Comparison of ENCODE assay signal across 8 mouse cellular contexts in the genomic region with DNA sequence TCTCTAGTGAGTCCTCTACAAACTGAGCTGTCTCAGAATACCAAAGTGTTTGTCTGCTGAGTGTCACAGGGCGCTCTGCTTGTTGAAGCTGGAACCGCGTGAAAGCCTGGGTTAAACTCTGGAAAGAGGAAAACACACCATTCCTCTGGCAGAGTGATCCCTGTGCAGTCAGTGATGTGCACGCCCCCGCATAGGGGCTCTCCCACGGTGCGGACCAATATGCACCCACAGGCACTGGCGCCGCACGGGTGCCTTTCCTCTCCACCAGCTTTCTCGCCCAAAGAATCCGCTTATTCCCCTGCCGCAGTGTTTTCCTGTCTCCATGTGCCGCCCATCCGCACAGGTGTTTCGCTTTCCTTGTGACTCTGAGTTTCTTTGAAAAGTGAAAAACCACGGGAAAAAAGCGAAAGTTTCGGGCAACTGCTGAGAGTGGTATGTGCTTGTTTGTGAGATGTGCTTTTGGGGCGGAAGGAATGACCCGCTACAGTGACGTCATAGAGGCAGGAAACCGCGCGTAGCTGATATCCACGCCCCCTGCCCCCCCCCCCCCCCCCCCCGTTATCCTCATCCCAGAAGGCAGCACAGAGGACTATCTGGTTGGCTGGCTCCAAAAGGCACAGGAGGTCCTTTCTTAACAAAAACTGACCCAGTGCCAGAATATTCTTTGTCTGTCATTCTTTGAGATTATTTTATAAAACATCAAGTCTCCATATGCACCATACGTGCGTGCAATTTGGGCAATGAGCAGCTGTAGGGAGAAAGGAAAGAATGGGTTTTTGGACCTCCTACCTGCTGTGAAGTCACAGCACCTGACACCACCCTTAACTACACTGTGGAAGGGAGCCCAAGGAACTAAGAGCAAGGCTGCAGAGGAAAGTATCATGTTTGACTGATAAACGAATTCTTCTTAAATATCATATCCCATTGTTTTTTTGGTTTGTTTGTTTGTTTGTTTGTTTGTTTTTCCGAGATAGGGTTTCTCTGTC. TPM values are rescaled to one million over a fixed set of nuclear protein-coding genes. Genes with fewer than 3 reads are reported as not detected.
DNase-seq lines count a peak whose midpoint lies in the region; ATAC-seq and TF ChIP-seq lines count a peak whose summit lies in the region.

No protein-coding gene starts in this region.

- H3K79me2 ChIP-seq in liver, adult 2 months (ENCODE audit: control insufficient read depth, insufficient read depth, low read length) = no peaks in the 10 kb centered on the region

- peak overlapping the region; percentile 71 for H3K4me3 ChIP-seq in erythroblast, embryonic 14.5 days (replicated peaks)
- H3K4me3 ChIP-seq in hindbrain, embryonic 10.5 days = peak overlapping the region; percentile 69
- peak overlapping the region; percentile 55 for H3K4me3 ChIP-seq in liver, adult 2 months (ENCODE audit: insufficient read depth, low read depth, low read length)
- H3K4me3 ChIP-seq in midbrain, postnatal 0 days (ENCODE audit: low read depth, low read length) = peak overlapping the region; percentile 45

- no peaks in the 10 kb centered on the region for H3K9me3 ChIP-seq in erythroblast, embryonic 14.5 days (ENCODE audit: control insufficient read depth, low read length)
- no peaks in the 10 kb centered on the region for H3K9me3 ChIP-seq in hindbrain, embryonic 10.5 days
- no peaks in the 10 kb centered on the region for H3K9me3 ChIP-seq in midbrain, postnatal 0 days (ENCODE audit: low read length)

- H3K27ac ChIP-seq in hindbrain, embryonic 10.5 days = peak overlapping the region; percentile 78
- H3K27ac ChIP-seq in liver, adult 2 months (replicated peaks; ENCODE audit: insufficient read depth, low read depth, low read length) = no peak overlapping the region
- no peak overlapping the region for H3K27ac ChIP-seq in midbrain, postnatal 0 days (ENCODE audit: low read depth, low read length)

- peaks cover 34% of the 10 kb centered on the region for H3K27me3 ChIP-seq in erythroblast, embryonic 14.5 days (ENCODE audit: control insufficient read depth)
- peaks cover 20% of the 10 kb centered on the region for H3K27me3 ChIP-seq in hindbrain, embryonic 10.5 days (ENCODE audit: insufficient read depth, poor library complexity, severe bottlenecking)
- H3K27me3 ChIP-seq in liver, adult 2 months (ENCODE audit: control insufficient read depth, insufficient read depth, low read length) = peaks cover 1% of the 10 kb centered on the region; the same call in 1 of the 2 replicates
- no peaks in the 10 kb centered on the region for H3K27me3 ChIP-seq in midbrain, postnatal 0 days (ENCODE audit: insufficient read depth, low read length)

- peaks cover 12% of the 10 kb centered on the region for H3K4me1 ChIP-seq in erythroblast, embryonic 14.5 days (ENCODE audit: control insufficient read depth)
- peaks cover 19% of the 10 kb centered on the region for H3K4me1 ChIP-seq in hindbrain, embryonic 10.5 days (replicated peaks)
- H3K4me1 ChIP-seq in liver, adult 2 months (ENCODE audit: control insufficient read depth, insufficient read depth, low read length) = no peaks in the 10 kb centered on the region
- H3K4me1 ChIP-seq in midbrain, postnatal 0 days (ENCODE audit: insufficient read depth, low read length) = no peaks in the 10 kb centered on the region

- H3K9ac ChIP-seq in liver, adult 2 months (ENCODE audit: low read depth, low read length) = peak overlapping the region; percentile 42
- H3K9ac ChIP-seq in midbrain, postnatal 0 days (replicated peaks; ENCODE audit: low read length, poor library complexity, severe bottlenecking) = peak overlapping the region; percentile 52; the same call in 1 of the 2 replicates

- intact Hi-C loops in heart, postnatal 25 days (cut with DNase I) = no loop called here

- H3K36me3 ChIP-seq in erythroblast, embryonic 14.5 days (ENCODE audit: control insufficient read depth) = no peaks in the 10 kb centered on the region
- no peaks in the 10 kb centered on the region for H3K36me3 ChIP-seq in hindbrain, embryonic 10.5 days
- H3K36me3 ChIP-seq in liver, adult 2 months (ENCODE audit: control insufficient read depth, insufficient read depth, low read length) = no peaks in the 10 kb centered on the region
- no peaks in the 10 kb centered on the region for H3K36me3 ChIP-seq in midbrain, postnatal 0 days (ENCODE audit: insufficient read depth, low read length)

- DNase-seq in heart, adult 11 months = peak; percentile 94
- no peak for DNase-seq in heart, postnatal 25 days (ENCODE audit: low spot score)
- DNase-seq in T-cell, adult 2 months (ENCODE audit: low spot score) = peak; percentile 84
- peak; percentile 66 for DNase-seq in hindbrain, embryonic 10.5 days (ENCODE audit: low spot score)
- peak; percentile 21 for DNase-seq in liver, adult 2 months (ENCODE audit: extremely low read depth, low read depth, low spot score)
- peak; percentile 46 for DNase-seq in midbrain, postnatal 0 days (ENCODE audit: low spot score)
- peak; percentile 79 for DNase-seq in thymus, postnatal 0 days (ENCODE audit: low spot score)

- no peak for TF ChIP-seq POLR2A in liver, adult 2 months (IDR thresholded peaks at IDR 0.05; ENCODE audit: extremely low read depth, insufficient read depth, low read length)

- no peak for TF ChIP-seq CTCF in liver, adult 2 months (IDR thresholded peaks at IDR 0.05; ENCODE audit: low read depth, low read length)
- TF ChIP-seq CTCF in midbrain, postnatal 0 days (IDR thresholded peaks at IDR 0.05) = no peak

- peak overlapping the region; percentile 96 for H3K4me2 ChIP-seq in midbrain, postnatal 0 days (ENCODE audit: low read depth, low read length, poor library complexity, severe bottlenecking)

- peak; percentile 52 for ATAC-seq in midbrain, postnatal 0 days (ENCODE audit: low FRiP score)

- 9% methylated on average over 31 of the region's 31 CpGs for WGBS in hindbrain, embryonic 10.5 days
- WGBS in liver, adult 2 months = 10% methylated on average over 31 of the region's 31 CpGs
- WGBS in midbrain, postnatal 0 days = 7% methylated on average over 31 of the region's 31 CpGs

RNA-seq across cellular contexts. Expression of gene Ifne, which starts 11.8 kb away (rescaled TPM):
- not detected for total RNA-seq in heart, postnatal 25 days (2021)
- not detected in 2 replicates for polyA plus RNA-seq in erythroblast, embryonic 14.5 days (2012)
- polyA plus RNA-seq in hindbrain, embryonic 10.5 days (2016; fragmentation: Nextera tagmentation; extraction: Ambion mirVana) = not detected in 2 replicates
- total RNA-seq in liver, adult 2 months (2014; rRNA removed) = not detected in 2 replicates
- polyA plus RNA-seq in liver, adult 2 months (2012; rRNA removed) = not detected in 2 replicates
- not detected in 2 replicates for total RNA-seq in midbrain, postnatal 0 days (2014; rRNA removed)
- polyA plus RNA-seq in midbrain, postnatal 0 days (2015; fragmentation: Nextera tagmentation; extraction: Ambion mirVana) = not detected in 2 replicates
- polyA plus RNA-seq in thymus, postnatal 0 days (2015; fragmentation: Nextera tagmentation; extraction: Ambion mirVana) = not detected in 2 replicates

RNA-seq across cellular contexts. Expression of gene Ifna1, which starts 18.3 kb away (rescaled TPM):
- total RNA-seq in heart, postnatal 25 days (2021) = not detected
- not detected in 2 replicates for polyA plus RNA-seq in erythroblast, embryonic 14.5 days (2012)
- polyA plus RNA-seq in hindbrain, embryonic 10.5 days (2016; fragmentation: Nextera tagmentation; extraction: Ambion mirVana) = not detected in 2 replicates
- total RNA-seq in liver, adult 2 months (2014; rRNA removed) = not detected in 2 replicates
- not detected in 2 replicates for polyA plus RNA-seq in liver, adult 2 months (2012; rRNA removed)
- total RNA-seq in midbrain, postnatal 0 days (2014; rRNA removed) = not detected in 2 replicates
- not detected in 2 replicates for polyA plus RNA-seq in midbrain, postnatal 0 days (2015; fragmentation: Nextera tagmentation; extraction: Ambion mirVana)
- polyA plus RNA-seq in thymus, postnatal 0 days (2015; fragmentation: Nextera tagmentation; extraction: Ambion mirVana) = not detected in 2 replicates

RNA-seq across cellular contexts. Expression of gene Ifna4, which starts 26.6 kb away (rescaled TPM):
- total RNA-seq in heart, postnatal 25 days (2021) = not detected
- not detected in 2 replicates for polyA plus RNA-seq in erythroblast, embryonic 14.5 days (2012)
- polyA plus RNA-seq in hindbrain, embryonic 10.5 days (2016; fragmentation: Nextera tagmentation; extraction: Ambion mirVana) = not detected in 2 replicates
- not detected in 2 replicates for total RNA-seq in liver, adult 2 months (2014; rRNA removed)
- polyA plus RNA-seq in liver, adult 2 months (2012; rRNA removed) = not detected in 2 replicates
- total RNA-seq in midbrain, postnatal 0 days (2014; rRNA removed) = not detected in 2 replicates
- not detected in 2 replicates for polyA plus RNA-seq in midbrain, postnatal 0 days (2015; fragmentation: Nextera tagmentation; extraction: Ambion mirVana)
- polyA plus RNA-seq in thymus, postnatal 0 days (2015; fragmentation: Nextera tagmentation; extraction: Ambion mirVana) = not detected in 2 replicates

RNA-seq across cellular contexts. Expression of gene Ifna5, which starts 32.9 kb away (rescaled TPM):
- not detected for total RNA-seq in heart, postnatal 25 days (2021)
- not detected in 2 replicates for polyA plus RNA-seq in erythroblast, embryonic 14.5 days (2012)
- polyA plus RNA-seq in hindbrain, embryonic 10.5 days (2016; fragmentation: Nextera tagmentation; extraction: Ambion mirVana) = not detected in 2 replicates
- total RNA-seq in liver, adult 2 months (2014; rRNA removed) = not detected in 2 replicates
- not detected in 2 replicates for polyA plus RNA-seq in liver, adult 2 months (2012; rRNA removed)
- not detected in 2 replicates for total RNA-seq in midbrain, postnatal 0 days (2014; rRNA removed)
- not detected in 2 replicates for polyA plus RNA-seq in midbrain, postnatal 0 days (2015; fragmentation: Nextera tagmentation; extraction: Ambion mirVana)
- not detected in 2 replicates for polyA plus RNA-seq in thymus, postnatal 0 days (2015; fragmentation: Nextera tagmentation; extraction: Ambion mirVana)

RNA-seq across cellular contexts. Expression of gene Ifna6, which starts 41.0 kb away (rescaled TPM):
- total RNA-seq in heart, postnatal 25 days (2021) = not detected
- not detected in 2 replicates for polyA plus RNA-seq in erythroblast, embryonic 14.5 days (2012)
- not detected in 2 replicates for polyA plus RNA-seq in hindbrain, embryonic 10.5 days (2016; fragmentation: Nextera tagmentation; extraction: Ambion mirVana)
- total RNA-seq in liver, adult 2 months (2014; rRNA removed) = not detected in 2 replicates
- not detected in 2 replicates for polyA plus RNA-seq in liver, adult 2 months (2012; rRNA removed)
- not detected in 2 replicates for total RNA-seq in midbrain, postnatal 0 days (2014; rRNA removed)
- polyA plus RNA-seq in midbrain, postnatal 0 days (2015; fragmentation: Nextera tagmentation; extraction: Ambion mirVana) = not detected in 2 replicates
- not detected in 2 replicates for polyA plus RNA-seq in thymus, postnatal 0 days (2015; fragmentation: Nextera tagmentation; extraction: Ambion mirVana)
